Mouse (Mus musculus) C2C12 (cell line): ENCODE measurements around the gene Grxcr1.

Experiments used
- CTCF ChIP-seq: IDR thresholded peaks from one replicate; pipeline ENCODE4 v1.5.1; 2011; ENCODE audit not compliant: control insufficient read depth, insufficient read depth, insufficient read length
- MYOG ChIP-seq: IDR thresholded peaks from one replicate; pipeline ENCODE4 v1.6.1; 2011; ENCODE audit not compliant: control insufficient read depth, insufficient read length; ENCODE audit errors: extremely low read depth

- TF ChIP-seq CTCF (no peak), MYOG (no peak)
These were observed 17.9 kb downstream of the Grxcr1 start for GRCm38 (mm10) chr5:68049536-68049935.
